Mouse (Mus musculus) adrenal gland, postnatal 36 days (tissue): ENCODE results near the gene Cdrt4. TPM values are rescaled to one million over a fixed set of nuclear protein-coding genes. Genes with fewer than 3 reads are reported as not detected.

ENCODE experiments used
- DNase-seq, 2 experiments: peaks; one replicate each; pipeline ENCODE4 v3.0.0; 2021; ENCODE audit warnings: mixed read lengths in 1 of 2
- total RNA-seq, 2 experiments: library from RNA; stranded (reverse); gene quantifications; 2 replicates each; pipeline ENCODE4 v1.2.3; 2021

Cdrt4 gene
- total RNA-seq, 2 experiments from 2014 or later = not detected

GRCm38 (mm10) chr11:63040002-63040661 is 89.1 kb downstream of the Cdrt4 start:
- no peak for DNase-seq

Other genes with a start within 250 kb of the Cdrt4 start
- gene Zfp287, start 219.3 kb upstream of the Cdrt4 start, total RNA-seq = 1 to 10 TPM; 3.2 to 3.8 TPM
- not detected for gene Gm10428, start 198.1 kb upstream of the Cdrt4 start, total RNA-seq
- 1 to 10 TPM; 1.8 to 2.3 TPM for gene Zfp286, start 161.7 kb upstream of the Cdrt4 start, total RNA-seq
- 1 to 10 TPM; 5.8 to 6.6 TPM for gene Trim16, start 131.0 kb upstream of the Cdrt4 start, total RNA-seq
- under 1 TPM; 0.72 to 0.83 TPM for gene Fbxw10, start 104.1 kb upstream of the Cdrt4 start, total RNA-seq
- 10 to 100 TPM; 50.8 to 56.2 TPM for gene Tvp23b, start 71.7 kb upstream of the Cdrt4 start, total RNA-seq
- gene Tekt3, start 110.5 kb downstream of the Cdrt4 start, total RNA-seq = not detected
- 100 to 1,000 TPM; 111 to 179 TPM for gene Pmp22, start 177.8 kb downstream of the Cdrt4 start, total RNA-seq